Mouse (Mus musculus) left cerebral cortex, adult 18-20 months (tissue): ENCODE data around the gene Cdhr5. TPM values are rescaled to one million over a fixed set of nuclear protein-coding genes. Genes with fewer than 3 reads are reported as not detected.

Experiments used
- DNase-seq, 2 experiments: peaks; one replicate each; pipeline ENCODE4 v3.0.0; 2021 to 2022; ENCODE audit warnings: low spot score in 2 of 2, mixed read lengths in 1 of 2
- microRNA-seq, 2 experiments: library from miRNA; unstranded; fragments of <30 nt; microRNA quantifications; one replicate each; pipeline ENCODE4 v1.2.0; 2021
- total RNA-seq, 2 experiments: library from RNA; stranded (reverse); gene quantifications; 2 replicates each; pipeline ENCODE4 v1.2.3; 2021

Gene Cdhr5
- total RNA-seq, 2 experiments from 2014 or later, result not detected

GRCm38 (mm10) chr7:141222696-141223215 is 53.8 kb downstream of the Cdhr5 start:
- no peak for DNase-seq

- DNase-seq, result no peak
These were observed 54.5 kb downstream of the Cdhr5 start for GRCm38 (mm10) chr7:141222126-141222467.

- DNase-seq, result peak; percentile 90 to 94
These were observed 55.1 kb downstream of the Cdhr5 start for GRCm38 (mm10) chr7:141221249-141222125.

- no peak for DNase-seq
These were observed 56.2 kb downstream of the Cdhr5 start for GRCm38 (mm10) chr7:141220377-141220776.

- DNase-seq, result no peak
These were observed 57.0 kb downstream of the Cdhr5 start for GRCm38 (mm10) chr7:141219558-141220099.

Small RNAs within 50 kb of the gene (microRNA-seq; reads per million reads assigned to microRNA genes)
- 125 to 200 reads per million in 2 experiments for gene Mir210

Other genes starting within 250 kb of the Cdhr5 start
- not detected for gene Gm17387, start 247.7 kb downstream of the Cdhr5 start, total RNA-seq
- 10 to 100 TPM; 85.9 to 86.1 TPM for gene B4galnt4, start 215.7 kb downstream of the Cdhr5 start, total RNA-seq
- under 1 TPM; 0.26 to 0.33 TPM for gene Pkp3, start 198.6 kb downstream of the Cdhr5 start, total RNA-seq
- 1 to 10 TPM; 2.1 to 2.3 TPM for gene Sigirr, start 176.2 kb downstream of the Cdhr5 start, total RNA-seq
- not detected for gene Ano9, start 159.0 kb downstream of the Cdhr5 start, total RNA-seq
- 10 to 100 TPM; 43.9 to 51.1 TPM for gene Ptdss2, start 154.4 kb downstream of the Cdhr5 start, total RNA-seq
- gene Rnh1, start 103.9 kb downstream of the Cdhr5 start, total RNA-seq, result 10 to 100 TPM; 39.0 to 43.2 TPM
- gene Hras, start 82.8 kb downstream of the Cdhr5 start, total RNA-seq, result 100 to 1,000 TPM; 223 to 237 TPM
- 1 to 10 TPM; 2.7 to 4.4 TPM for gene Lrrc56, start 82.6 kb downstream of the Cdhr5 start, total RNA-seq
- not detected for gene Lmntd2, start 62.7 kb downstream of the Cdhr5 start, total RNA-seq
- gene Rassf7, start 60.9 kb downstream of the Cdhr5 start, total RNA-seq, result 1 to 10 TPM; 1.4 to 2.5 TPM
- 10 to 100 TPM; 73.6 to 75.1 TPM for gene Phrf1, start 48.0 kb downstream of the Cdhr5 start, total RNA-seq
- gene Irf7, start 10.3 kb downstream of the Cdhr5 start, total RNA-seq, result 1 to 10 TPM in 1 of 2 experiments, under 1 TPM in 1; 1.00 to 2.0 TPM
- gene Sct, start 2.3 kb upstream of the Cdhr5 start, total RNA-seq, result not detected
- gene Drd4, start 15.2 kb upstream of the Cdhr5 start, total RNA-seq, result under 1 TPM; 0.33 to 0.66 TPM
- gene Deaf1, start 50.9 kb upstream of the Cdhr5 start, total RNA-seq, result 10 to 100 TPM; 62.8 to 70.5 TPM
- 10 to 100 TPM; 24.6 to 34.6 TPM for gene Tmem80, start 51.0 kb upstream of the Cdhr5 start, total RNA-seq
- 1 to 10 TPM; 3.5 to 6.3 TPM for gene Eps8l2, start 62.1 kb upstream of the Cdhr5 start, total RNA-seq
- 100 to 1,000 TPM in 1 of 2 experiments, 10 to 100 TPM in 1; 96.6 to 104 TPM for gene Taldo1, start 115.4 kb upstream of the Cdhr5 start, total RNA-seq
- gene Gatd1, start 137.3 kb upstream of the Cdhr5 start, total RNA-seq, result 10 to 100 TPM; 40.4 to 45.1 TPM
- gene Cend1, start 152.7 kb upstream of the Cdhr5 start, total RNA-seq, result 100 to 1,000 TPM; 274 to 309 TPM
- gene Slc25a22, start 161.1 kb upstream of the Cdhr5 start, total RNA-seq, result 100 to 1,000 TPM; 251 to 254 TPM
- gene Pidd1, start 167.2 kb upstream of the Cdhr5 start, total RNA-seq, result 1 to 10 TPM; 1.1 to 1.4 TPM
- 100 to 1,000 TPM; 555 to 600 TPM for gene Rplp2, start 170.6 kb upstream of the Cdhr5 start, total RNA-seq
- 10 to 100 TPM; 23.6 to 24.8 TPM for gene Pnpla2, start 178.4 kb upstream of the Cdhr5 start, total RNA-seq
- 1 to 10 TPM; 3.7 to 4.5 TPM for gene Cracr2b, start 184.3 kb upstream of the Cdhr5 start, total RNA-seq
- gene Cd151, start 190.6 kb upstream of the Cdhr5 start, total RNA-seq, result 10 to 100 TPM; 28.9 to 29.1 TPM
- 10 to 100 TPM; 36.6 to 41.6 TPM for gene Polr2l, start 198.3 kb upstream of the Cdhr5 start, total RNA-seq
- gene Tspan4, start 198.5 kb upstream of the Cdhr5 start, total RNA-seq, result 10 to 100 TPM; 10.3 to 11.6 TPM